Mouse (Mus musculus): ENCODE results near the gene Olfr1368.

DNA sequence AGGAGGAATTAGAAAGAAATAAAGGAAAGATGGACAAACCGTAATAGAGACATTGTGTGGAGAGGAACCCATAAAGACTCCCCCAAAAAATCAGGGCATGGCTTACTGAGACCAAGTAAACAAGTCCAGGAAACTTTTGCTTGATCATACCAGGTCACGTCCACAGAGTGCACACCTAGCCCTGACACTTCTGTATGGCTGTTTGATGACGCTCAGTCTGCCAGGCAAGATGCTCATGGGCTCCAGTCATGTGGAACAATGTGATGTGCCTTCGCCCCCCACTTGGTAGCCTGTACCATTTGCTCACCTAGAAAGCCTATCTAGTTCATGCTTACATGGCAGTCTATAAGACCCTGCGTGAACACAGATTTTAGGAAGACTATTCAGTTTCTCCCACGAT, 37.4 kb upstream of the Olfr1368 start:
- TF ChIP-seq CTCF (IDR thresholded peaks at IDR 0.05; ENCODE audit: low read depth): no peak
- TF ChIP-seq EP300 (IDR thresholded peaks at IDR 0.05; ENCODE audit: low read depth): no peak

All from heart, postnatal 0 days (tissue).